8 mouse cellular contexts compared by ENCODE assay signal in the genomic region with DNA sequence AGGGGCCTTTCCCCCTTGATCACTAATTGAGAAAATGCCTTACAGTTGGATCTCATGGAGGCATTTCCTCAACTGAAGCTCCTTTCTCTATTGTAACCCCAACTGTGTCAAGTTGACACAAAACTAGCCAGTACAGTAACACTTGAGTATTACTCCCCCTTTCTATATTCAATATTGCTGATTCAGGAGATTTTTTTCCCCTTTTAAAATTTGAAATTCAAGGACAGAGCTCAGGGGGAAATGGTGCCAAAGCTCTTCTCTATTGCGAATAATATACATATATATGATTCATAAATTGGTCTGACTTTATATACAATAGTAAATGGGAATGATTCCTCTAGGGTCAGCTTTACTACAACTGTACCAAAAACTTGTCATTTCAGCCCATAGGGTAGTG. TPM values are rescaled to one million over a fixed set of nuclear protein-coding genes. Genes with fewer than 3 reads are reported as not detected.
DNase-seq lines count a peak whose midpoint lies in the region; ATAC-seq and TF ChIP-seq lines count a peak whose summit lies in the region.

No protein-coding gene starts in this region.

- no peak for ATAC-seq in heart, embryonic 12.5 days (ENCODE audit: insufficient number of reproducible peaks, low FRiP score)
- ATAC-seq in CD4-positive, CD25-positive, alpha-beta regulatory T cell, adult 4 months, result peak; percentile 1
- ATAC-seq in forebrain, embryonic 14.5 days, result no peak
- ATAC-seq in liver, embryonic 14.5 days (ENCODE audit: insufficient read depth), result no peak

- no peaks in the 10 kb centered on the region for H3K36me3 ChIP-seq in heart, embryonic 12.5 days
- no peaks in the 10 kb centered on the region for H3K36me3 ChIP-seq in forebrain, embryonic 14.5 days (ENCODE audit: control insufficient read depth, insufficient read depth, low read length)
- H3K36me3 ChIP-seq in liver, embryonic 14.5 days (replicated peaks; ENCODE audit: control insufficient read depth, insufficient read depth, low read depth), result no peaks in the 10 kb centered on the region

- no peaks in the 10 kb centered on the region for H3K9me3 ChIP-seq in heart, embryonic 12.5 days (replicated peaks)
- H3K9me3 ChIP-seq in forebrain, embryonic 14.5 days (replicated peaks; ENCODE audit: control insufficient read depth, low read length), result no peaks in the 10 kb centered on the region
- no peaks in the 10 kb centered on the region for H3K9me3 ChIP-seq in liver, embryonic 14.5 days (ENCODE audit: control insufficient read depth, low read length)

- H3K4me1 ChIP-seq in heart, embryonic 12.5 days (replicated peaks), result peaks cover 25% of the 10 kb centered on the region
- peaks cover 18% of the 10 kb centered on the region for H3K4me1 ChIP-seq in forebrain, embryonic 14.5 days (ENCODE audit: control insufficient read depth, insufficient read depth, low read length)
- 0 out of 4 replicates have a peak, but pooled peaks cover 2 to 3% of the 10 kb centered on the region in 2 experiments for H3K4me1 ChIP-seq in liver, embryonic 14.5 days (replicated peaks; ENCODE audit: control insufficient read depth in 2 of 2, insufficient read depth in 2 of 2, low read length in 1 of 2)

- TF ChIP-seq CTCF in liver, embryonic 14.5 days (IDR thresholded peaks at IDR 0.05; ENCODE audit: low read depth), result no peak

- H3K27me3 ChIP-seq in heart, embryonic 12.5 days (replicated peaks), result no peaks in the 10 kb centered on the region
- no peaks in the 10 kb centered on the region for H3K27me3 ChIP-seq in forebrain, embryonic 14.5 days (replicated peaks; ENCODE audit: control insufficient read depth, insufficient read depth, low read length)
- no peaks in the 10 kb centered on the region for H3K27me3 ChIP-seq in liver, embryonic 14.5 days (ENCODE audit: control insufficient read depth, insufficient read depth, low read length)

- no peak for TF ChIP-seq EP300 in liver, embryonic 14.5 days (IDR thresholded peaks at IDR 0.05; ENCODE audit: low read depth)

- H3K4me3 ChIP-seq in heart, embryonic 12.5 days, result peak overlapping the region; percentile 80
- H3K4me3 ChIP-seq in forebrain, embryonic 14.5 days (ENCODE audit: low read depth, low read length), result peak overlapping the region; percentile 82
- H3K4me3 ChIP-seq in liver, embryonic 14.5 days (ENCODE audit: insufficient read depth in 1 of 2, low read depth in 2 of 2, low read length in 2 of 2), result peak overlapping the region in 1 of 2 experiments; percentile 90; a peak in 2 of 4 replicates

- no peak for DNase-seq in heart, postnatal 14 days
- DNase-seq in forebrain, embryonic 14.5 days (ENCODE audit: low spot score), result no peak
- DNase-seq in liver, embryonic 14.5 days (ENCODE audit: low read depth in 3 of 3, low spot score in 3 of 3), result no peak
- DNase-seq in embryo, embryonic 10 days (ENCODE audit: low spot score), result no peak
- DNase-seq in frontal cortex, postnatal 14 days (ENCODE audit: low spot score in 2 of 2), result no peak
- no peak for DNase-seq in right cerebral cortex, postnatal 14 days

- peak overlapping the region; percentile 86 for H3K4me2 ChIP-seq in heart, embryonic 12.5 days
- peak overlapping the region; percentile 71; the same call in 1 of the 2 replicates for H3K4me2 ChIP-seq in forebrain, embryonic 14.5 days (ENCODE audit: low read length)
- peak overlapping the region; percentile 82 for H3K4me2 ChIP-seq in liver, embryonic 14.5 days (ENCODE audit: low read depth)

- WGBS in heart, embryonic 12.5 days, result 11% methylated on average over 1 of the region's 1 CpGs
- 3% methylated on average over 1 of the region's 1 CpGs for WGBS in forebrain, embryonic 14.5 days
- WGBS in liver, embryonic 14.5 days (ENCODE audit: insufficient replicate concordance), result 11% methylated on average over 1 of the region's 1 CpGs

- H3K9ac ChIP-seq in heart, embryonic 12.5 days, result no peak overlapping the region
- H3K9ac ChIP-seq in forebrain, embryonic 14.5 days (ENCODE audit: low read length), result no peak overlapping the region
- H3K9ac ChIP-seq in liver, embryonic 14.5 days (replicated peaks), result no peak overlapping the region

- no peak overlapping the region for H3K27ac ChIP-seq in heart, embryonic 12.5 days (ENCODE audit: poor library complexity, severe bottlenecking)
- no peak overlapping the region for H3K27ac ChIP-seq in forebrain, embryonic 14.5 days (ENCODE audit: low read depth, low read length)
- no peak overlapping the region for H3K27ac ChIP-seq in liver, embryonic 14.5 days

- intact Hi-C loops in heart, postnatal 14 days (cut with DNase I), result no loop called here

RNA-seq across cellular contexts. Expression of a gene that starts 0.3 kb away (rescaled TPM):
- polyA plus RNA-seq in heart, embryonic 12.5 days (2016; fragmentation: Nextera tagmentation; extraction: Ambion mirVana), result 4.1 and 4.9 TPM in 2 replicates
- 1 to 10 TPM; 4.3 to 4.4 TPM for total RNA-seq in heart, postnatal 14 days (2021)
- 1 to 10 TPM; 7.5 to 7.9 TPM for polyA plus RNA-seq in CD4-positive, CD25-positive, alpha-beta regulatory T cell, adult 4 months (2017; shearing (Covaris generic))
- 12.2 and 15.9 TPM in 2 replicates for polyA plus RNA-seq in forebrain, embryonic 14.5 days (2014; fragmentation: Nextera tagmentation; extraction: Ambion mirVana)
- polyA plus RNA-seq in liver, embryonic 14.5 days (2012; rRNA removed), result 0.34 and 0.44 TPM in 2 replicates
- 0.76 and 0.99 TPM in 2 replicates for polyA plus RNA-seq in liver, embryonic 14.5 days (2014; fragmentation: Nextera tagmentation; extraction: Ambion mirVana)
